Mouse (Mus musculus) ES-Bruce4 (cell line): ENCODE measurements around the gene Col5a1.

Experiments
- CTCF ChIP-seq: IDR thresholded peaks from one replicate; pipeline ENCODE4 v1.8.1; 2011; ENCODE audit warnings: low read depth, low read length
- EP300 ChIP-seq: IDR thresholded peaks from 2 replicates; pipeline ENCODE4 v1.6.1; 2011; ENCODE audit warnings: low read depth, low read length; ENCODE audit not compliant: insufficient read depth
- POLR2A ChIP-seq: IDR thresholded peaks from one replicate; pipeline ENCODE4 v1.8.1; 2011; ENCODE audit warnings: low read length; ENCODE audit not compliant: insufficient read depth

DNA sequence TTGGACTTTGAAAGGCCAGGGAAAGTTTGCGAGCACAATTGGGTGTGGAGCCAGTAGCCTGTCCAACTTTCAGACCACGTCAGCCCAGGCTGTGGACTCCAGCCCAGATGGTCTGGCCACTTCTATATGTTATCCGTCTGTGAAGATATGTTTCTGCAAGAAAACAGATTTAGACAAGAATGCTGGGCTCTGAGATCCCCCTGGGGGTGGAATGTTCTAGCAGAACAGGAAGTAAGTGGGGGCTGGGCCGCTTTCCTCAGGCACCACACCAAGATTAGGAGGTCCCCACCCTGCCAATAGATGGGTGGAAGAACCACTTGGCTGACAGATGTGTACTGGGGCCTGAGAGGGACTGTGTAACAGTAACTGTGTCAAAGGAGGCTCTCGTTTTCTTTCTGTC, 37.8 kb upstream of the Col5a1 start:
- TF ChIP-seq POLR2A (no peak), CTCF (no peak), EP300 (no peak)
